Mouse (Mus musculus) kidney, embryonic 15.5 days (tissue): ENCODE measurements around the gene Thra. TPM values are rescaled to one million over a fixed set of nuclear protein-coding genes. Genes with fewer than 3 reads are reported as not detected.
A peak's percentile ranks its signal among the peaks of the same experiment; 100 is the strongest.

Experiments
- ATAC-seq: fragments of 200-750 bp; cut with Nextera tagmentation; replicated peaks from 2 replicates; pipeline ENCODE4 v1.8.0; 2017; ENCODE audit warnings: moderate TSS enrichment; ENCODE audit not compliant: low FRiP score
- H3K27ac ChIP-seq: fragments of 300-500 bp; sonication (generic); 2 replicates; pipeline ENCODE4 v1.5.1; 2015; ENCODE audit warnings: mild to moderate bottlenecking, inconsistent platforms
- H3K27me3 ChIP-seq: fragments of 300-500 bp; sonication (generic); 2 replicates; pipeline ENCODE4 v1.6.1; 2015; ENCODE audit warnings: inconsistent platforms
- H3K36me3 ChIP-seq: fragments of 300-500 bp; sonication (generic); 2 replicates; pipeline ENCODE4 v1.6.1; 2015; ENCODE audit warnings: inconsistent platforms
- H3K4me1 ChIP-seq: fragments of 300-500 bp; sonication (generic); 2 replicates; pipeline ENCODE4 v1.6.1; 2015; ENCODE audit warnings: inconsistent platforms
- H3K4me2 ChIP-seq: fragments of 300-500 bp; sonication (generic); 2 replicates; pipeline ENCODE4 v1.6.1; 2015; ENCODE audit warnings: moderate library complexity, mild to moderate bottlenecking, inconsistent platforms
- H3K4me3 ChIP-seq: fragments of 300-500 bp; sonication (generic); replicated peaks from 2 replicates; pipeline ENCODE4 v1.5.1; 2015; ENCODE audit warnings: mild to moderate bottlenecking, inconsistent platforms
- H3K9ac ChIP-seq: fragments of 300-500 bp; sonication (generic); 2 replicates; pipeline ENCODE4 v1.6.1; 2015; ENCODE audit warnings: mild to moderate bottlenecking, inconsistent platforms
- H3K9me3 ChIP-seq: fragments of 300-500 bp; sonication (generic); replicated peaks from 2 replicates; pipeline ENCODE4 v1.6.1; 2016; ENCODE audit warnings: inconsistent platforms
- WGBS: fragments of 180-500 bp; shearing (Covaris S2); methylation state at CpG from one replicate; pipeline ENCODE4 v1.1.7; 2015; ENCODE audit warnings: mixed read lengths; 5-methylcytosine and 5-hydroxymethylcytosine counted together
- polyA plus RNA-seq: library from polyadenylated mRNA; unstranded; fragments of >200 nt; fragmentation: Nextera tagmentation; extraction: Ambion mirVana; gene quantifications from 2 replicates; pipeline ENCODE4 v1.2.1, GENCODE M21; 2015

The Thra gene
- polyA plus RNA-seq, 1 experiment from 2014 or later, result 26.9 TPM

GRCm38 (mm10) chr11:98788139-98788538, 47.7 kb downstream of the Thra start:
- ATAC-seq, result no peak
- H3K4me1 ChIP-seq, result peaks cover 72% of the 10 kb centered on the region
- peak overlapping the region; percentile 96; the same call in 1 of the 2 replicates for H3K4me2 ChIP-seq

GRCm38 (mm10) chr11:98788550-98789218, 48.2 kb downstream of the Thra start:
- Histone ChIP-seq H3K4me2 (peak overlapping the region; percentile 96), H3K9ac (peak overlapping the region; percentile 61), H3K9me3 (no peaks in the 10 kb centered on the region), H3K4me3 (peak overlapping the region; percentile 56), H3K27ac (peak overlapping the region; percentile 90), H3K36me3 (no peaks in the 10 kb centered on the region), H3K27me3 (no peaks in the 10 kb centered on the region), H3K4me1 (peaks cover 71% of the 10 kb centered on the region)
- ATAC-seq, result peak; percentile 80
- WGBS, result 11% methylated on average over 18 of the region's 18 CpGs

More at GRCm38 (mm10) chr11:98788139-98788538, 47.7 kb downstream of the Thra start:
- Histone ChIP-seq H3K9ac (no peak overlapping the region), H3K36me3 (no peaks in the 10 kb centered on the region), H3K27me3 (no peaks in the 10 kb centered on the region), H3K9me3 (no peaks in the 10 kb centered on the region), H3K4me3 (0 out of 2 replicates have a peak overlapping the region, but pooled peaks have one; percentile 56), H3K27ac (peak overlapping the region; percentile 90)
- 94% methylated on average over 5 of the region's 5 CpGs for WGBS

GRCm38 (mm10) chr11:98789219-98789807, 48.9 kb downstream of the Thra start:
- no peaks in the 10 kb centered on the region for H3K27me3 ChIP-seq
- H3K4me2 ChIP-seq, result peak overlapping the region; percentile 96
- peak overlapping the region; percentile 61 for H3K9ac ChIP-seq
- peak overlapping the region; percentile 90 for H3K27ac ChIP-seq
- no peak for ATAC-seq
- H3K36me3 ChIP-seq, result no peaks in the 10 kb centered on the region
- H3K4me1 ChIP-seq, result peaks cover 71% of the 10 kb centered on the region
- H3K9me3 ChIP-seq, result no peaks in the 10 kb centered on the region
- peak overlapping the region; percentile 56 for H3K4me3 ChIP-seq
- under 1% methylated on average over 25 of the region's 25 CpGs for WGBS

GRCm38 (mm10) chr11:98789824-98790223, 49.4 kb downstream of the Thra start:
- H3K9ac ChIP-seq, result peak overlapping the region; percentile 61
- peak overlapping the region; percentile 56 for H3K4me3 ChIP-seq
- peak overlapping the region; percentile 90 for H3K27ac ChIP-seq
- H3K9me3 ChIP-seq, result no peaks in the 10 kb centered on the region
- peaks cover 67% of the 10 kb centered on the region for H3K4me1 ChIP-seq
- no peaks in the 10 kb centered on the region for H3K27me3 ChIP-seq
- H3K4me2 ChIP-seq, result peak overlapping the region; percentile 96
- no peak for ATAC-seq
- H3K36me3 ChIP-seq, result no peaks in the 10 kb centered on the region
- 37% methylated on average over 5 of the region's 5 CpGs for WGBS

GRCm38 (mm10) chr11:98790631-98791205, 50.3 kb downstream of the Thra start:
- Histone ChIP-seq H3K9me3 (no peaks in the 10 kb centered on the region), H3K4me1 (peaks cover 58% of the 10 kb centered on the region), H3K36me3 (no peaks in the 10 kb centered on the region), H3K9ac (no peak overlapping the region), H3K27me3 (no peaks in the 10 kb centered on the region), H3K4me2 (no peak overlapping the region), H3K4me3 (no peak overlapping the region), H3K27ac (0 out of 2 replicates have a peak overlapping the region, but pooled peaks have one; percentile 14)
- WGBS, result 83% methylated on average over 5 of the region's 5 CpGs
- no peak for ATAC-seq

- Histone ChIP-seq H3K36me3 (no peaks in the 10 kb centered on the region), H3K9me3 (no peaks in the 10 kb centered on the region), H3K9ac (no peak overlapping the region), H3K4me3 (no peak overlapping the region), H3K27ac (no peak overlapping the region), H3K4me1 (peaks cover 50% of the 10 kb centered on the region), H3K4me2 (no peak overlapping the region), H3K27me3 (no peaks in the 10 kb centered on the region)
- no peak for ATAC-seq
- WGBS, result 80% methylated on average over 1 of the region's 1 CpGs
Measured at GRCm38 (mm10) chr11:98791448-98791847, 51.0 kb downstream of the Thra start.

GRCm38 (mm10) chr11:98792081-98792480, 51.6 kb downstream of the Thra start:
- Histone ChIP-seq H3K9ac (peak overlapping the region; percentile 2; the same call in 1 of the 2 replicates), H3K36me3 (no peaks in the 10 kb centered on the region), H3K27ac (no peak overlapping the region), H3K9me3 (no peaks in the 10 kb centered on the region), H3K4me1 (peaks cover 44% of the 10 kb centered on the region), H3K27me3 (no peaks in the 10 kb centered on the region), H3K4me2 (no peak overlapping the region), H3K4me3 (no peak overlapping the region)
- ATAC-seq, result no peak
- WGBS, result 16% methylated on average over 4 of the region's 4 CpGs

GRCm38 (mm10) chr11:98794469-98795014, 54.1 kb downstream of the Thra start:
- ATAC-seq, result peak; percentile 54
- peak overlapping the region; percentile 100 for H3K4me3 ChIP-seq
- H3K4me1 ChIP-seq, result peaks cover 49% of the 10 kb centered on the region
- H3K27ac ChIP-seq, result peak overlapping the region; percentile 100
- H3K4me2 ChIP-seq, result peak overlapping the region; percentile 77
- no peaks in the 10 kb centered on the region for H3K9me3 ChIP-seq
- no peaks in the 10 kb centered on the region for H3K27me3 ChIP-seq
- WGBS, result 0% methylated on average over 27 of the region's 30 CpGs
- peak overlapping the region; percentile 100 for H3K9ac ChIP-seq
- H3K36me3 ChIP-seq, result peaks cover 17% of the 10 kb centered on the region

- Histone ChIP-seq H3K36me3 (peaks cover 23% of the 10 kb centered on the region), H3K4me3 (peak within 1 kb of the TSS; percentile 100), H3K27ac (peak within 1 kb of the TSS; percentile 100), H3K4me2 (peak within 1 kb of the TSS; percentile 77), H3K27me3 (no peaks in the 10 kb centered on the region), H3K4me1 (peaks cover 43% of the 10 kb centered on the region), H3K9me3 (no peaks in the 10 kb centered on the region), H3K9ac (peak within 1 kb of the TSS; percentile 100)
- WGBS, result under 1% methylated on average over 69 of the region's 89 CpGs
- ATAC-seq, result peak; percentile 64
Measured at GRCm38 (mm10) chr11:98795015-98795713, 54.7 kb downstream of the Thra start, which contains the start of gene Msl1. Msl1 (plus strand) TSS chr11:98795516.

- H3K9ac ChIP-seq, result peak overlapping the region; percentile 100
- H3K4me3 ChIP-seq, result peak overlapping the region; percentile 100
- no peaks in the 10 kb centered on the region for H3K27me3 ChIP-seq
- peak overlapping the region; percentile 77 for H3K4me2 ChIP-seq
- H3K36me3 ChIP-seq, result peaks cover 30% of the 10 kb centered on the region
- peaks cover 43% of the 10 kb centered on the region for H3K4me1 ChIP-seq
- H3K9me3 ChIP-seq, result no peaks in the 10 kb centered on the region
- WGBS, result under 1% methylated on average over 68 of the region's 74 CpGs
- peak overlapping the region; percentile 100 for H3K27ac ChIP-seq
- peak; percentile 33 for ATAC-seq
Measured at GRCm38 (mm10) chr11:98795714-98796514, 55.5 kb downstream of the Thra start.
